Mouse (Mus musculus) stomach, embryonic 15.5 days (tissue): ENCODE results near the gene Wdr3. TPM values are rescaled to one million over a fixed set of nuclear protein-coding genes. Genes with fewer than 3 reads are reported as not detected.

ENCODE experiments used
- ATAC-seq: fragments of 200-750 bp; cut with Nextera tagmentation; 2 replicates; pipeline ENCODE4 v1.8.0; 2017; ENCODE audit warnings: low read depth, moderate number of reproducible peaks, moderate TSS enrichment; ENCODE audit not compliant: insufficient read depth, low FRiP score
- H3K27ac ChIP-seq: fragments of 300-500 bp; sonication (generic); 2 replicates; pipeline ENCODE4 v1.5.1; 2015; ENCODE audit warnings: mild to moderate bottlenecking, inconsistent platforms
- H3K27me3 ChIP-seq: fragments of 300-500 bp; sonication (generic); replicated peaks from 2 replicates; pipeline ENCODE4 v1.6.1; 2015; ENCODE audit warnings: inconsistent platforms
- H3K36me3 ChIP-seq: fragments of 300-500 bp; sonication (generic); 2 replicates; pipeline ENCODE4 v1.6.1; 2015; ENCODE audit warnings: inconsistent platforms
- H3K4me1 ChIP-seq: fragments of 300-500 bp; sonication (generic); 2 replicates; pipeline ENCODE4 v1.6.1; 2015; ENCODE audit warnings: inconsistent platforms
- H3K4me2 ChIP-seq: fragments of 300-500 bp; sonication (generic); 2 replicates; pipeline ENCODE4 v1.6.1; 2015; ENCODE audit warnings: mild to moderate bottlenecking, inconsistent platforms
- H3K4me3 ChIP-seq: fragments of 300-500 bp; sonication (generic); replicated peaks from 2 replicates; pipeline ENCODE4 v1.5.1; 2015; ENCODE audit warnings: inconsistent platforms
- H3K9ac ChIP-seq: fragments of 300-500 bp; sonication (generic); 2 replicates; pipeline ENCODE4 v1.6.1; 2015; ENCODE audit warnings: inconsistent platforms
- H3K9me3 ChIP-seq: fragments of 300-500 bp; sonication (generic); 2 replicates; pipeline ENCODE4 v1.6.1; 2016; ENCODE audit warnings: inconsistent platforms
- WGBS: fragments of 180-500 bp; shearing (Covaris S2); methylation state at CpG from one replicate; pipeline ENCODE4 v1.1.7; 2015; 5-methylcytosine and 5-hydroxymethylcytosine counted together
- polyA plus RNA-seq: library from polyadenylated mRNA; unstranded; fragments of >200 nt; fragmentation: Nextera tagmentation; extraction: Ambion mirVana; gene quantifications from 2 replicates; pipeline ENCODE4 v1.2.1, GENCODE M21; 2015

Gene Wdr3
- polyA plus RNA-seq, result 34.8 and 38.3 TPM in 2 replicates

- ATAC-seq, result peak; percentile 97
- under 1% methylated on average over 55 of the region's 55 CpGs for WGBS
Measured at GRCm38 (mm10) chr3:100162315-100163105, at the start of gene Wdr3, which contains the start of gene Gdap2. Wdr3 (minus strand) TSS chr3:100162407. Gdap2 (plus strand) TSS chr3:100162381.

GRCm38 (mm10) chr3:100206973-100207372 is 44.8 kb upstream of the Wdr3 start:
- Histone ChIP-seq H3K4me3 (no peak overlapping the region), H3K4me1 (no peaks in the 10 kb centered on the region), H3K36me3 (peaks cover 14% of the 10 kb centered on the region), H3K4me2 (no peak overlapping the region), H3K9me3 (no peaks in the 10 kb centered on the region), H3K27ac (no peak overlapping the region), H3K9ac (no peak overlapping the region), H3K27me3 (no peaks in the 10 kb centered on the region)
- WGBS, result 47% methylated on average over 1 of the region's 1 CpGs
- no peak for ATAC-seq

More at GRCm38 (mm10) chr3:100162315-100163105, at the start of gene Wdr3, which contains the start of gene Gdap2:
- H3K4me3 ChIP-seq, result peak within 1 kb of the TSS; percentile 67
- no peaks in the 10 kb centered on the region for H3K9me3 ChIP-seq
- no peaks in the 10 kb centered on the region for H3K27me3 ChIP-seq
- no peaks in the 10 kb centered on the region; the same call in 1 of the 2 replicates for H3K36me3 ChIP-seq
- peak within 1 kb of the TSS; percentile 85 for H3K27ac ChIP-seq
- H3K4me2 ChIP-seq, result peak within 1 kb of the TSS; percentile 66
- peak within 1 kb of the TSS; percentile 68 for H3K9ac ChIP-seq
- peaks cover 5% of the 10 kb centered on the region; the same call in 1 of the 2 replicates for H3K4me1 ChIP-seq

GRCm38 (mm10) chr3:100201554-100201953 is 39.3 kb upstream of the Wdr3 start:
- Histone ChIP-seq H3K27me3 (no peaks in the 10 kb centered on the region), H3K36me3 (peaks cover 21% of the 10 kb centered on the region), H3K4me3 (no peak overlapping the region), H3K4me2 (no peak overlapping the region), H3K4me1 (no peaks in the 10 kb centered on the region), H3K9ac (no peak overlapping the region), H3K27ac (no peak overlapping the region), H3K9me3 (no peaks in the 10 kb centered on the region)
- WGBS, result 88% methylated on average over 7 of the region's 7 CpGs
- no peak for ATAC-seq

GRCm38 (mm10) chr3:100194210-100194609 is 32.0 kb upstream of the Wdr3 start:
- Histone ChIP-seq H3K4me3 (no peak overlapping the region), H3K4me1 (no peaks in the 10 kb centered on the region), H3K36me3 (peaks cover 8% of the 10 kb centered on the region; the same call in 1 of the 2 replicates), H3K27ac (no peak overlapping the region), H3K9ac (no peak overlapping the region), H3K4me2 (no peak overlapping the region), H3K27me3 (no peaks in the 10 kb centered on the region), H3K9me3 (no peaks in the 10 kb centered on the region)
- 38% methylated on average over 5 of the region's 5 CpGs for WGBS
- no peak for ATAC-seq

GRCm38 (mm10) chr3:100189861-100190260 is 27.7 kb upstream of the Wdr3 start:
- no peak overlapping the region for H3K9ac ChIP-seq
- no peak overlapping the region for H3K27ac ChIP-seq
- no peak overlapping the region for H3K4me3 ChIP-seq
- WGBS, result 87% methylated on average over 11 of the region's 11 CpGs
- H3K36me3 ChIP-seq, result 0 out of 2 replicates have a peak, but pooled peaks cover 7% of the 10 kb centered on the region
- H3K27me3 ChIP-seq, result no peaks in the 10 kb centered on the region
- no peak for ATAC-seq
- H3K4me1 ChIP-seq, result no peaks in the 10 kb centered on the region
- no peak overlapping the region for H3K4me2 ChIP-seq
- no peaks in the 10 kb centered on the region for H3K9me3 ChIP-seq

GRCm38 (mm10) chr3:100189444-100189843 is 27.2 kb upstream of the Wdr3 start:
- WGBS, result 30% methylated on average over 1 of the region's 1 CpGs
- no peak for ATAC-seq

GRCm38 (mm10) chr3:100180471-100180870 is 18.3 kb upstream of the Wdr3 start:
- Histone ChIP-seq H3K4me1 (no peaks in the 10 kb centered on the region), H3K9ac (no peak overlapping the region), H3K4me3 (no peak overlapping the region), H3K27ac (no peak overlapping the region), H3K36me3 (peaks cover 18% of the 10 kb centered on the region; the same call in 1 of the 2 replicates), H3K4me2 (no peak overlapping the region), H3K27me3 (no peaks in the 10 kb centered on the region), H3K9me3 (no peaks in the 10 kb centered on the region)
- no peak for ATAC-seq
- 60% methylated on average over 3 of the region's 3 CpGs for WGBS

More at GRCm38 (mm10) chr3:100189444-100189843, 27.2 kb upstream of the Wdr3 start:
- Histone ChIP-seq H3K36me3 (0 out of 2 replicates have a peak, but pooled peaks cover 7% of the 10 kb centered on the region), H3K27me3 (no peaks in the 10 kb centered on the region), H3K4me3 (no peak overlapping the region), H3K9me3 (no peaks in the 10 kb centered on the region), H3K9ac (no peak overlapping the region), H3K27ac (no peak overlapping the region), H3K4me1 (no peaks in the 10 kb centered on the region), H3K4me2 (no peak overlapping the region)

GRCm38 (mm10) chr3:100176031-100176430 is 13.8 kb upstream of the Wdr3 start:
- Histone ChIP-seq H3K27me3 (no peaks in the 10 kb centered on the region), H3K36me3 (peaks cover 33% of the 10 kb centered on the region), H3K27ac (no peak overlapping the region), H3K4me3 (no peak overlapping the region), H3K9me3 (no peaks in the 10 kb centered on the region), H3K4me1 (no peaks in the 10 kb centered on the region), H3K9ac (no peak overlapping the region), H3K4me2 (no peak overlapping the region)
- WGBS, result 77% methylated on average over 2 of the region's 2 CpGs
- no peak for ATAC-seq

GRCm38 (mm10) chr3:100164991-100165390 is 2.8 kb upstream of the Wdr3 start:
- no peaks in the 10 kb centered on the region for H3K27me3 ChIP-seq
- H3K4me3 ChIP-seq, result no peak overlapping the region
- no peak for ATAC-seq
- H3K27ac ChIP-seq, result no peak overlapping the region
- peaks cover 5% of the 10 kb centered on the region; the same call in 1 of the 2 replicates for H3K4me1 ChIP-seq
- no peaks in the 10 kb centered on the region for H3K36me3 ChIP-seq
- no peak overlapping the region for H3K4me2 ChIP-seq
- H3K9ac ChIP-seq, result no peak overlapping the region
- H3K9me3 ChIP-seq, result no peaks in the 10 kb centered on the region

- Histone ChIP-seq H3K9me3 (no peaks in the 10 kb centered on the region), H3K27me3 (no peaks in the 10 kb centered on the region), H3K9ac (no peak overlapping the region), H3K4me3 (no peak overlapping the region), H3K4me1 (peaks cover 5% of the 10 kb centered on the region; the same call in 1 of the 2 replicates), H3K27ac (no peak overlapping the region), H3K4me2 (no peak overlapping the region), H3K36me3 (no peaks in the 10 kb centered on the region; the same call in 1 of the 2 replicates)
- ATAC-seq, result no peak
- WGBS, result 81% methylated on average over 2 of the region's 2 CpGs
Measured at GRCm38 (mm10) chr3:100163556-100163955, 1.3 kb upstream of the Wdr3 start.

- Histone ChIP-seq H3K4me3 (peak overlapping the region; percentile 67), H3K36me3 (peaks cover 7% of the 10 kb centered on the region), H3K4me1 (peaks cover 5% of the 10 kb centered on the region; the same call in 1 of the 2 replicates), H3K27ac (peak overlapping the region; percentile 85; the same call in 1 of the 2 replicates), H3K4me2 (peak overlapping the region; percentile 60), H3K9me3 (no peaks in the 10 kb centered on the region), H3K9ac (peak overlapping the region; percentile 64), H3K27me3 (no peaks in the 10 kb centered on the region)
- ATAC-seq, result no peak
- WGBS, result under 1% methylated on average over 35 of the region's 35 CpGs
Measured at GRCm38 (mm10) chr3:100161665-100162314, 417 bp downstream of the Wdr3 start.
